8 mouse cellular contexts compared by ENCODE assay signal in genomic region chr1:43444531-43444930, GRCm38 (mm10). TPM values are rescaled to one million over a fixed set of nuclear protein-coding genes. Genes with fewer than 3 reads are reported as not detected.
A peak's percentile ranks its signal among the peaks of the same experiment; 100 is the strongest.
DNase-seq lines count a peak whose midpoint lies in the region; ATAC-seq and TF ChIP-seq lines count a peak whose summit lies in the region.

Gene Nck2 (plus strand): TSS chr1:43444579.

- peak within 1 kb of the TSS; percentile 78 for H3K4me2 ChIP-seq in embryonic facial prominence, embryonic 13.5 days
- H3K4me2 ChIP-seq in heart, embryonic 16.5 days (ENCODE audit: low read depth, low read length): peak within 1 kb of the TSS; percentile 94
- H3K4me2 ChIP-seq in midbrain, embryonic 11.5 days: peak within 1 kb of the TSS; percentile 60

- WGBS in embryonic facial prominence, embryonic 13.5 days: 14% methylated on average over 9 of the region's 9 CpGs
- WGBS in heart, embryonic 16.5 days: 25% methylated on average over 9 of the region's 9 CpGs
- WGBS in midbrain, embryonic 11.5 days: 20% methylated on average over 9 of the region's 9 CpGs

- H3K36me3 ChIP-seq in embryonic facial prominence, embryonic 13.5 days: no peaks in the 10 kb centered on the region
- H3K36me3 ChIP-seq in heart, embryonic 16.5 days (ENCODE audit: control insufficient read depth, insufficient read depth): no peaks in the 10 kb centered on the region
- no peaks in the 10 kb centered on the region for H3K36me3 ChIP-seq in midbrain, embryonic 11.5 days (ENCODE audit: control insufficient read depth, insufficient read depth, low read length)

- H3K27ac ChIP-seq in left cerebral cortex, adult 2 months: peak within 1 kb of the TSS; percentile 88
- H3K27ac ChIP-seq in embryonic facial prominence, embryonic 13.5 days: peak within 1 kb of the TSS; percentile 94
- H3K27ac ChIP-seq in heart, embryonic 16.5 days (ENCODE audit: low read length): peak within 1 kb of the TSS; percentile 94
- peak within 1 kb of the TSS; percentile 82 for H3K27ac ChIP-seq in midbrain, embryonic 11.5 days (ENCODE audit: low read depth, low read length)

- H3K4me1 ChIP-seq in embryonic facial prominence, embryonic 13.5 days: peaks cover 37% of the 10 kb centered on the region
- H3K4me1 ChIP-seq in heart, embryonic 16.5 days (ENCODE audit: control insufficient read depth, insufficient read depth, low read length): peaks cover 23% of the 10 kb centered on the region
- H3K4me1 ChIP-seq in midbrain, embryonic 11.5 days (ENCODE audit: control insufficient read depth, insufficient read depth, low read length): peaks cover 8% of the 10 kb centered on the region

- no peak for DNase-seq in left cerebral cortex, adult 2 months (ENCODE audit: extremely low spot score in 1 of 2, low spot score in 2 of 2)
- no peak for DNase-seq in left cerebral cortex, adult 9 months (ENCODE audit: low spot score in 2 of 2)
- DNase-seq in left cerebral cortex, postnatal 14 days (ENCODE audit: low spot score in 2 of 2): no peak
- no peak for DNase-seq in midbrain, embryonic 11.5 days (ENCODE audit: low spot score, missing footprints)
- no peak for DNase-seq in cerebellum, postnatal 25 days

- intact Hi-C loops in left cerebral cortex, adult 2 months (cut with DNase I): loop anchor here (10.0 kb wide), 2 partner anchors 140 to 290 kb away; partner anchors contain the start of gene 1500015O10Rik
- intact Hi-C loops in left cerebral cortex, postnatal 14 days (cut with DNase I): no loop called here

- H3K4me3 ChIP-seq in left cerebral cortex, adult 2 months: peak within 1 kb of the TSS; percentile 95
- H3K4me3 ChIP-seq in embryonic facial prominence, embryonic 13.5 days: peak within 1 kb of the TSS; percentile 90
- peak within 1 kb of the TSS; percentile 98 for H3K4me3 ChIP-seq in heart, embryonic 16.5 days (ENCODE audit: low read length)
- peak within 1 kb of the TSS; percentile 95 for H3K4me3 ChIP-seq in midbrain, embryonic 11.5 days (ENCODE audit: low read depth, low read length)

- no peak for ATAC-seq in embryonic facial prominence, embryonic 13.5 days (ENCODE audit: insufficient number of reproducible peaks, insufficient read depth, low FRiP score, low TSS enrichment, low read depth)
- ATAC-seq in heart, embryonic 16.5 days (replicated peaks; ENCODE audit: extremely low read depth, insufficient read depth, low FRiP score): no peak
- ATAC-seq in midbrain, embryonic 11.5 days (ENCODE audit: low FRiP score): no peak
- no peak for ATAC-seq in megakaryocyte progenitor cell, adult 5-6 weeks (replicated peaks; ENCODE audit: poor library complexity)

- peak within 1 kb of the TSS; percentile 97 for H3K9ac ChIP-seq in embryonic facial prominence, embryonic 13.5 days
- peak within 1 kb of the TSS; percentile 98 for H3K9ac ChIP-seq in heart, embryonic 16.5 days (ENCODE audit: low read length)
- peak within 1 kb of the TSS; percentile 98 for H3K9ac ChIP-seq in midbrain, embryonic 11.5 days (ENCODE audit: low read length)

- no peak for TF ChIP-seq CTCF in left cerebral cortex, adult 2 months (IDR thresholded peaks at IDR 0.05)

- H3K27me3 ChIP-seq in embryonic facial prominence, embryonic 13.5 days: no peaks in the 10 kb centered on the region
- H3K27me3 ChIP-seq in heart, embryonic 16.5 days (ENCODE audit: control insufficient read depth, insufficient read depth, low read length): no peaks in the 10 kb centered on the region
- no peaks in the 10 kb centered on the region for H3K27me3 ChIP-seq in midbrain, embryonic 11.5 days (ENCODE audit: control insufficient read depth, insufficient read depth, low read length)

- H3K9me3 ChIP-seq in embryonic facial prominence, embryonic 13.5 days: no peaks in the 10 kb centered on the region
- no peaks in the 10 kb centered on the region for H3K9me3 ChIP-seq in heart, embryonic 16.5 days (replicated peaks; ENCODE audit: control insufficient read depth, low read length)
- H3K9me3 ChIP-seq in midbrain, embryonic 11.5 days (ENCODE audit: control insufficient read depth, low read length): no peaks in the 10 kb centered on the region

RNA-seq across cellular contexts. Expression of gene Nck2, which starts in this region (rescaled TPM):
- 10 to 100 TPM; 38.3 to 38.7 TPM for total RNA-seq in left cerebral cortex, adult 2 months (2021)
- polyA plus RNA-seq in embryonic facial prominence, embryonic 13.5 days (2015; fragmentation: Nextera tagmentation; extraction: Ambion mirVana): 46.6 and 47.0 TPM in 2 replicates
- 27.6 and 31.2 TPM in 2 replicates for polyA plus RNA-seq in heart, embryonic 16.5 days (2015; fragmentation: Nextera tagmentation; extraction: Ambion mirVana)
- 10 to 100 TPM; 33.4 to 33.7 TPM for total RNA-seq in left cerebral cortex, postnatal 14 days (2021)
- polyA plus RNA-seq in midbrain, embryonic 11.5 days (2014; fragmentation: Nextera tagmentation; extraction: Ambion mirVana): 30.2 and 33.6 TPM in 2 replicates
- total RNA-seq in megakaryocyte progenitor cell, adult 5-6 weeks (2015): 5.4 and 9.8 TPM in 2 replicates
- total RNA-seq in megakaryocyte progenitor cell, adult 5-6 weeks (2017): 14.5 and 15.8 TPM in 2 replicates
